Mouse (Mus musculus) embryonic fibroblast, embryonic 13.5 days (primary cell): ENCODE results near the gene Zscan22.

ENCODE experiments used
- CTCF ChIP-seq: IDR thresholded peaks from 2 replicates; pipeline ENCODE4 v1.5.1; 2011; ENCODE audit warnings: mild to moderate bottlenecking, control low read depth, low read length, moderate library complexity, borderline replicate concordance; ENCODE audit not compliant: insufficient read depth
- POLR2A ChIP-seq: IDR thresholded peaks from 2 replicates; pipeline ENCODE4 v1.6.1; 2011; ENCODE audit warnings: low read depth, mild to moderate bottlenecking, control low read depth, low read length, moderate library complexity

DNA sequence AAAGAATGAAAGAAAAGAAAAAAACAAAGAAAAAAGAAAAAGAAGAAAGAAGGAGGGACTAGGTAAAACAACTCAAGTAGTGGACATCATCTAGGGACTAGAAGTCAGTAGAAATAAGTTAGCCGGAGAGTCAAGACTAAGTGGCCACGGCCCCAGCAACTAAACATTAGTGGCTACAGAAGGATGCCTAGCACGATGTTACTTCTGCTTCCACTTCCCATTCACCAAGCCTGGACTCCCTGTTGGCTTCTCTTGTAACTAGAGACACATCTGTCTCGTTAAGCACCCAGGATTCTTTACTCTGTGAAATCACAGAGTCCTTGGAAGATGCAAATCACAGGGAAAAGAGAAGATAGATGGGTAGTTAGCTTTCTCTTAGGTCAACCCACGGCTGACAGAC is 59.9 kb downstream of the Zscan22 start:
- no peak for TF ChIP-seq CTCF
- TF ChIP-seq POLR2A = no peak
